Mouse (Mus musculus) telencephalon, adult 2 months (tissue): ENCODE results near the gene Smad6.

Source experiments
- DNase-seq: peaks from one replicate; pipeline ENCODE4 v3.0.0-alpha.2; 2011; ENCODE audit warnings: low read depth, low spot score

Gene Smad6

DNA sequence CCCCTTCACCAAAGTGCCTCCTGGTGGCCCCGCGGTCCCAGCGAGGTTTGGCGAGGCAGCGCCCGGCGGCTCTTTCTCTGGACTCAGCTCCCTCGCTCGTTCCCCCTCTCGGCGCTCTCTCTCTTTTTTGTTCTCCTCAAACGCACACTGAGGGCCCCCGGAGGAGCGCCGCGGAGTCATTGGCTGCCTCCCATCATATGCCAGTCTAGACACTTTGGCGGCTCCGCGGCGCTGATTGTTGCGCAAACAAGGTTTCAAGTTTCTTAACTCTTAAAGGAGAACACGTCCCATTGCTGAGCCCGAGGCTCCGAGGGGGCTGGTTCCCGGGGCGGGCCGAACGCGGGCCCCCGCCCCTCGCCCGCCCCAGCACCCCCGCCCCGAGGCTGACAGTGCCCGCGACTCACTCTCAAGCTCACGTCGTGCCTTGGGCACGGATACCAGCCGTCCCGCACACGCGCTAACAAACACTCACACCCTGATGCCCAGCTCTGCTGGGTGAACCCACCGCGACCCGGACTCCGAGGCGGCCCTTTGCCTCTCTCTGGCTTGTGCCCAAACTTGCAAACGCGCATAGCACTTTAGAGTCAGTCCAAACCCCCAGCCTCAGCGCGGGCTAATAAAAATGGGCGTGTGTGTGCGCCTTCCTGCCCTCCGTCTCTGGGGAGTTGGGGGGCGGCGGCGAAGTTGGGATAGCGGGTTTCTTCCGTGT is at the start of gene Smad6:
Gene Smad6 (minus strand): TSS at position 207 of the 709 bp plus-strand sequence.
- peak; percentile 8 for DNase-seq

DNA sequence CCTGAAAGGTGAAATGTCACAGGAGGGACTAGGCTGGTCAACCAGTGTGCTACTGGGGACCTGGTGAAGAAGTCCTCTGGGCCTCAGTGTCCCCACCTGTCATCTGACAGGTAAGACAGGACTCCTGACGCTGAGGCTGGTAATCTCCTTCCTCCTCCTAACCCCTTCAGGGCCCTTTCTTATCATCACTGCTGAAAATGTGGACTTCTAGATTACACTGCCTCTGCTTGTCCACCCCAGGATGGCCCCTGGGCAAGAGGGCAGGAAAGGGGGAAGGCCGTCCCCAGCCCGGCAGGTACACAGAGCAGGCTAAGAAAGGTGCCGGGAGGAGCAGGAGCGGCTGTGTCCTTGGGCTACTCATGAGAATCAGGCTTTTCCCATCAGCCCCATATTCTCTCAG is 48.8 kb upstream of the Smad6 start:
- no peak for DNase-seq

DNA sequence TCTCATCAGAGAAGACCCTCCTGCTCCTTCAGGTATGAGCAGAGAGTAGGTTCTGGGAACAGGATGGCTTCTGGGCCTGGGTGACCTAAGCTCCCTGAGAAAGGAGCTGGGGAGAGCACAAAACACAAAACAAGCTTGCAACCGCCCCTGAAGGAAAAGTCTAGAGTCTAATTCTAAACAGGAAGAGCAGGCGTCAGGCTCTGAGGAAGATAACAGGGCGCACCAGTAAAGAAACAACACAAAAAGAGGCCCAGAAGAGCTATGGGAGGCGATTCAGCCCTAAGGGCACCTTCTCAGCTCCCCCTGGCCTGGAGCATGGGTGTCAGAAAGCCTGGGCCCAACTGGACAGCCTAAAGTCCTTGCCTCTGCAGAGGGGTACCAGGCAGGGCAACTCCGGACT is 47.3 kb upstream of the Smad6 start:
- no peak for DNase-seq

DNA sequence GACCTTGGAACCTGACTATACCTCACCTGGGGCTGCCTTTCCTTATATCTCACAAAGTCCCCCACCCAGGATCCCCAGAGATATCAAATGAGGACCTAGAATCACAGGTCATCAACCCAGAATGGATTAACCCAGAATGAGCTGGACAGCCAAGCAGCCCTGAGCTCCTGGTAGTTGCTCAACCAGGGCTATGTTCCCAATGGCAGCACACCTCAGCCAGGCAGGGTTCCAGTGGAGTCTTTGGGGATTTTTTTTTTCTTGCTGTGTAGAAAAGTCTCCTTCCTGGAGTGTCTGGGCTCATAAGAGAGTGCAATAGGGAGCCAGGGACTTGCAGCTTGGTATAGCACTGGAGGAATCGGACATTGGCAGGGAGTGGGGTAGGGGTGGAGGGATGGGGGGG is 46.7 kb upstream of the Smad6 start:
- DNase-seq = no peak

DNA sequence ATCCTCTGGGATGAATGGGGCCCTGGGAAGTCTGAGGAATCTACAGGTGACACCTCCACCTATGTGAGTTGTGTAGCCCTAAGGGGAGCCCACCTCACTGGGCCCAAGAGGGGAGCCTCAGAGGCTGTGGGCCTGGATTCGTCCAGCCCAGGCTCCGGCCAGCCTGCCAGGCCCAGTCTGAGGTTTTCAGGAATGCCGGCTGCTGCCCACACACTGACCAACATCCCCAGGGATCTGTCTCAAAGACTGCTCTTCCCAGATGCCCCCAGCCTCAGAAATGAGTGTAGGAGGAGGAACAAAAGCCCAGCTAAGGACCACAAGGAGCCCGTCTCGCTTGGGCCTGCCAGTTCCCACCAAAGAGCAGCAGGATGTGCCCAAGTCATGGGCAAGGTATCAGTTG is 45.9 kb upstream of the Smad6 start:
- no peak for DNase-seq

DNA sequence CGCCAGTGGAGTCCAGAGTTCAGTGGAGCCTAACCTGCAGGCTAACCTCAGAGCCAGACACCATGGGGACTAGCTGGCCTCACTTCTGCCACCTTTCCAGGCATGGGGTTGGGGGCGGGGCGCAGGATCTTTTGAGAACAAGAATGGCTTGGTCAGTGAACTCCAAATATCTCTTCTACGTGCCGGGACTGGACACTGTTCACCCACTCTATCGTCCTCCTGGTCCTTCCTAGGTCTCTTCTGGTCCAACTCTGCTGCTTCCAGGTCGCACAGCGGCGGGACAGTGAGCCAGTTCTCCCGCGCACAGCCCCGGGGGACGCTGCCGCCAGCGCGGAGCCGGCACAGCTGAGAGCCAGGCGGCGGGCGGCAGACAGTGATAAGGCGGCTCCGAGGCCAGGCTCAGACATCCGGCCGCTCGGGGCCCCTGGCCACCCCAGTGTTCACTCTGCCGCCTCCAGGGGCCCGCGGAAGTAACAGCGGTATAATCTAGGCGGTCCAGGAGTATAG is 38.2 kb upstream of the Smad6 start:
- DNase-seq = no peak

DNA sequence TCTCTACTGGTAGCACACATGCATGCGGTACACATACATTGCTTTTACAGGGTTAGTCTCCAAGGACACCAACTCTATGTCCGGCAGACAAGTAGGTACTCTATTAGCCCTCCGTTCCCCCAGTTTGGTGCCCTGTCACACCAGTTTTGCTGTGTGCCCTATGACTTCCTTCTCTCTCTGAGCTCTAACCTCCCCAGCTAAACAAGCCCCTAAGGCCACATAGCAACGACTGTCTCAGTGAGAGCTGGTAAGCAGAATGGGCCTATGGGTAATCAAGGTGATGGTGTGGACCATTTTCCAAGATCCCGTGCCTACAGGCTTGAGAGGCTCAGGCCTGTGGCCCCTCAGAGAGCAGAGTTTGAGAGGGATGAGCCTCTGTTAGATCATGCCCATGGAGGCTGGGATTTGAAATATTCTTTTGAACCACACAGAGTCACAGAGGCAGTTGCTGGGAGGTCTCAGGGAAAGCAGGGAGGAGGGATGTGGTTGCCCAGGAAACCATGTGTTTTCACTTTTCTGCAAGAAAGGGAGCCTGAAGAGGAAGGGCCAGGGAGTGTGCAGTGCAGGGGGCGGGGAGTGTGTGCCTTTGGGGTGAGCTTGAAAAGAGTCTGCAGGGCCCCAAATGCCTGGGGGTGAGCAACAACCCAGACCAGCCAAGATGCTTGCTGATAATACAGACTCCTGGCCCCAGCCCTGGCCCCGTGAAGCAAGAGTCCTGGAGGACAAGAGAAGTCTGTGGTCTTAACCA is 36.2 kb upstream of the Smad6 start:
- DNase-seq = peak; percentile 15

DNA sequence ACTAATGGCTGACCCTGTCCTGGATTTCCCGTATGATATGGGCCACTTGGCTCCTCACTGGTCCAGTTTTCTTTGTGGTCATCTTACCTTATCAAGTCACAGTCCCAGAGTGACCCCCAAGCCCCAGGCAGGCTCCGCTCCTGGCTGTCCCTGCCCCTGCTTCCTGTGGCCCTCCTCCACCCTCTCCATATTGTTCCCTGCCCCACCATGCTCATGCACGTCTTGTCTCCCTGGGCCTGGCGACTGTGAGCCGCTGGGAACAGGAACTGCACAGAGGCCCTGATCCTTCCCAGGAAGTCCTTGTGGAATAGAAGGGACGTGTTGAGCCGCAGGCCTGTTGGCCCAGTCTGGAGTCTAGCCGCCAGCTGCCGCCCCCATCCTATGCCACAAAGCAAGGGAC is 33.3 kb upstream of the Smad6 start:
- DNase-seq = no peak

DNA sequence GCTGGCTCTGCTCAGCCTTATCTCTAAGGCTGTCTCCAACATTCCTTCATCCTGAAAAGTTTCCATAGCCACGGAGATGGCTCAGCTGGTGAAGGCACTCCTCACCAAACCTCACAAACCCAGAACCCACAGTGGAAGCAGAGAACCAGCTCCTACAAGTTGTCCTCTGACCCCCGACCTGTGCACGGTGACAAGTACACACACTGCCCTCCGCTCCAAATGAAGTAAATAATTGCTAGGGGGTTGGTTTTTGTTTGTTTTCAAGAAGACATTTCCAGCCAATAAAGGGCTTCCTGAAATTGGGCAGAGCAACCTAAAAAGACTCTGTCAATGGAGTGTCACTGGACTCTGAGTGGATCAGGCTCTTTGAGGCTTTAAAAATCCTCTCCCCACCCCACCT is 31.9 kb upstream of the Smad6 start:
- DNase-seq = no peak

DNA sequence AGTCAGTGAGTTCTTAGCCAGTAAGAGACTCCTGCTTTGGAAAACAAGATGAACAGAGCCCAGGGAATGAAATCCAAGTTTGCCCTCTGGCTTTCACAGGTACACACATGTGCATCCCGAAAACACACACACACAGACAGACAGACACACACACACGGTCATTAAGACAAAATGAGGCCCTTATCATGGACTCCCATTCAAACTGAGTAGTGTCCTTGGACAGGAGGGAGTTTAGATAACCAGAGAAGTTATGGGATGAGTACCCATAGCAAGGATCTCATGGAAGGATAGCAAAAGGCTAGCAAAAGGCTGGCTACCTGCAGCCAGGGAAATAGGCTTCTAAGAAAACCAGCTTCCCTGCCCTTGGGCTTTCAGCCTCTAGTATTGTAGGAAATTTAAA is 29.4 kb upstream of the Smad6 start:
- no peak for DNase-seq

DNA sequence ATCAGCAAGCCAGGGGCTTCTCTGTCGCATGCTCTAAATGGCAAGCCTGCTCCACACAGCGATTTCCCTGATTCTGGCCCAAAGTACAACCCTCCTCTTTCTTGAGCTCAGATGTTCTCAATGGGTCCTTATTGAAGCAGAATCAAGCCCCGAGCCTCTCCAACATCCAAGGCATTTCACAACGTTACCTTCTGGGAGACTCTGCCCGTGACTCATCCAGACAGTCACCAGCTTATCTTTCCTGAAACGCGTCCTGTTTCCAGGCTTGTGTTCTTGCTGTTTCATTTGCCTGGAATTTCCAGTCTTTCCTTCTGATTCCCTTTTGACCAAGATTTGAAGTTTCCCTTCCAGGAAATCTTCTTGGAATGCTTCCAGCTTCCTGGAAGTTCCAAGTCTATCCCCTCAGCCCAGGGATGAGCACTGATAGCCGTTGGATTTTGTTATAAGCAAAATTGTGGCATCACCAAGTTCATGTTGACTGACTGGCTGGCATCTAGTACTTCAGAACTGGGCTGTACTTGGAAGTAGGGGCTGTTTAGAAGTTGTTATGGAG is 28.7 kb upstream of the Smad6 start:
- no peak for DNase-seq

DNA sequence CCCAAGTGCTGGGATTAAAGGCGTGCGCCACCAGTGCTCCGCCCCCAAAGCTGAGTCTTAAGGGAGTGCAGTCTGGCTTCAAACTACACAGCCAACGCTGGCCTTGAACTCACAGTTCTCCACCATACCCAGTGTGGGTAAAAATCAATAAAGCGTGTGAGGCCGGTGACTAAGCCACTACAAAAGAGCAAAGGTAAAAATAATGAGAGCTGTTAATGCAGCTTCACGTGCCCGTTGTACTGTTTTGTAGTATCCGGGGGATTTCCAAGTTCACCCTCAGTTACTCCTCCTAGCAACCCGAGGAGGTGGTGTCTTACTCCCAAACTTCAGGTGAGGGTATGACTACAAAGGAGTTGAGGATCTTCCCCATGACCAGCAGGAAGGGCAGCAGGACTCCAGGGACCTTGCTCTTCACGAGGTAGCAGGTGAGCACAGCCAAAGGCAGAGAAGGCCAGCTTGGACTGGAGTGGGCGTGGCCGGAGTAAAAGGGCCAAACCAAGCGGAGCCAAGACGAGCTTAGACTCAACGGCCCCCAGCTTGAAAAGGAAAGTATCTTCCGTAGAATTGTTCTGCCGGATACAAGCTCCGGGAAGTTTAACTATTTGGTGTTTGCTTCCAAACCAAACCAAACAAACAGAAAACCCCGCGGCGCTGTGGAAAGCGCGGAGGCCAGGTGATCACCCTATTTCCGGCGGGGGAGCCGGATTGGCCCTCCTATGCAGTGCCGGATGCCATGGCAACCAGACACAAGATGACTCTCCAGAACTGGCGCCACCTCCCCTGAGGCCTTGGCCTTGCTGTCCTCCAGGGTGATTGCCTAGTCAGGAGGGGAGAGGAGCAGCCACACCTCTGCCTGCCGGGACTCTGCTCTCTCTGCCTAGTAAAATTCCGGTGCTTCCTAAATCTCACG is 27.9 kb upstream of the Smad6 start:
- DNase-seq = peak; percentile 19

DNA sequence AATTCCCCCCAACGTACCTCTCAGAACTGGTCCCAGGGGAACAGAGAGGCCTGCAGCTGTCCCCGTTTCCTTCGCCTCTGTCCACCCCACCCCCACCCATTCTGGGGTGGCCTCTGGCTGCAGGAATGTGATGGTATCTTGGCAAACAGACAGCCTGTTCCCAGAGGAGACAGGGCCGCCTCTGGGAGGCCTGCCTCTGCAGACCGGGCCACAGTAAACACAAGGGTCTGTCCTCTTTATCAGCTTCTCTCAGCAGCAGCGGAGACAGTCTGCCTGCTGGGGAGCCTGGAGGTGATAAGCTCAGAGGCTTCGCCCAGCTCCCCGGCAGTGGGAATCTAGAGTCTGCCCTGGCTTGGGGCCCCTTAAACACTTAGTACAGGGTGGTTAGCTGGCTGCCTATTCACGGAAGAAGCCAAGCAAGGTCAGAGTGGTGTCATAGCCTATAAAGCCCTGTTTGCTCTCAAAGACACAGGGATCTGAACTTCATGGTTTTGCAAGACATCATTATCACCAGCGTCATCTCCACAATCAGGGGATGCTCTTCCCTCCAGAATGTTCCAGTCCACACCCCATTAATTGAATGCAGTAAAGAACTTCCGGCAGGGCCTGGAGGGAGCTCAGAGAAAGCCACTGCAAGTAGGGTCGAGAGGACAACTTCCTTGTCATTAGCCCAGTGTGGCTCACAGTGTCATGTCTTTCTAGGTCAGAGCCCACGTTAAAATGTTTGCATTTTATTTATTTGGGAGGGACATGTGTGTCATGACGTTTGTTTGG is 23.4 kb upstream of the Smad6 start:
- no peak for DNase-seq

DNA sequence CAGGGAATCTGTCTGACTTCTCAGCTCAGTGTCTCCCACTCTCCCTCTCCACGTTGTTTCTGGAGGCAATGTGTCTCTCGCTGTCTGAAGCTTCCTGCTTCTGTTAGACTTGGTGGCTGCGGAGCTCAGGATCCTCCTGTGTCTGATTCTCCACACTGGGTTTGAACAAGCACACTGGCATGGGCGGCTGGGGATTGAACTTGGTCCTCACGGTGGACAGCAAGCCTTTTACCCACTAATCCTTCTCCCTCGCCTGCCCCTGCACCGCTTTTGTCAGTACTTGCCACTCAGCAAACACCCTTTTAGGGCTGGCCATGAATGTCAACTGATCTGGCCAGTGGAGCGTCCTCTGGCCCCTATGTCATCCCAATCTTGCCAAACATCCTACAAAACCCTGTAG is 22.5 kb upstream of the Smad6 start:
- no peak for DNase-seq

DNA sequence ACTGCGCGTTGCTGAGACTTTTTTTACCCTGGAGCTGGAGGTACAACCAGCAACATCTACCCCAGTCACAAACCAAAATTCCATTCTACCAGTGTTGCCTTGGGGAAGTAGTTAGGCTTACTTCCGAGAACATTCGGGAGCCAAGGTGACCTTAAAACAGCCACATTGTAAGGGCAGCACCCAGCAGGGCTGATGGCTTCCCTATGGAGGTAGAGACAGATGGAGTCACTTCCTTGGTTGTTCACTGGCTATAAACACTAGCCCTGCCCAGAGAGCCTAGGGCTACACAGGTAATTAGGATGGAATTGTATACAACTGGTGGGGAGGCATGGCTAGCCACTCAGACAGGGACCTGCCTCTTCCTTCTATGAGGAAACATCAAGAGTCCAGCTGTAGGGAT is 21.1 kb upstream of the Smad6 start:
- no peak for DNase-seq

DNA sequence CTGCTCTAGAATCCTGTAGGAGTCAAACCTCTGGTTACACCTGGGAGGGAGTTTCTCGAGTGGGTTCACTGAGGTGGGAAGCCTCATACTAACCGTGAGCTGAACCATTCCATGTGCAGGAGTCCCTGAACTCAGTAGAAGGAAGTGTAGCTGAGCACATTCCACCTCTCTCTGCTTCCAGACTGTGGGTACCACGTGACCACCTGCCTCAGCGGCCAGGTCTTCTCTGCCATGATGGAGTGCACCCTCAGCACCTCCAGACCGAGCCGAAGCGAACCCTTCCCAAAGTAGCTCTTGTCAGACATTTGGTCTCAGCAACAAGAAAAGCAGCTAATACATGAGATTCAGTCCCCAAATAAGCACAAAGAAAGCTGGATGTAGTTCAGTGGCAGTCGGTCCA is 20.4 kb upstream of the Smad6 start:
- no peak for DNase-seq

DNA sequence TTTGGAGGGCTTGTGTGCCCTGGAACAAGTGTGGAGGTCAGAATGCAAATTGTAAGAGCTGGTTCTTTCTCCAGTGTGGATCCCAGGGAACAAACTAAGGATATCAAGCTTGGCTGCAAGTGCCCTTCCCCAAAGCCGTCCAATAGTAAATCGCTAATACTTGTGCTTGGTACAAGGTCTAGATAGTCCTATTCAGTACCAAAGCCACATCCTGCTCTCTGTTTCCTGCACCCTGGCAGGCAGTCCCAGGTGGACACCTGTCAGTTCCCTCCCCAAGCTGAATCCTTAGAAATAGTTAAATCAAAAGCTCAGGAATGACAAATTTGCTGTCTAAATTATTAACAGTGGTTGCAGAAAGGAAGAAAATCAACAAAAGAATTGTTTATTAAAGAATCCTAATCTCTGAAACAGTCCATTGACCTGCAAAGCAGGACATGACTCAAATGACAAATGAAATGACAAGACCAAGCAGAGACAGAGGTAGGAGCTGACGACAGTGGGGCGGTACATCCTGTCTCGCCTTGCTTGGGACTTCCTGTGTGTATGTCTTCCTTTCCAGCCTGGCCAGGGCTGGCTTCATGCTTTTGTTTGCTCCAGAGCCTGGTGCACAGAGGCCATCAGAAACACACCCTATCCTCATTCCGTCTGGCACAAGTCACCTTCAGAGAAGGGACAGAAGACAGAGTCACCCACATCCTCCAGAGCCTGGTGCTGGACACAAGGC is 8.2 kb upstream of the Smad6 start:
- no peak for DNase-seq

DNA sequence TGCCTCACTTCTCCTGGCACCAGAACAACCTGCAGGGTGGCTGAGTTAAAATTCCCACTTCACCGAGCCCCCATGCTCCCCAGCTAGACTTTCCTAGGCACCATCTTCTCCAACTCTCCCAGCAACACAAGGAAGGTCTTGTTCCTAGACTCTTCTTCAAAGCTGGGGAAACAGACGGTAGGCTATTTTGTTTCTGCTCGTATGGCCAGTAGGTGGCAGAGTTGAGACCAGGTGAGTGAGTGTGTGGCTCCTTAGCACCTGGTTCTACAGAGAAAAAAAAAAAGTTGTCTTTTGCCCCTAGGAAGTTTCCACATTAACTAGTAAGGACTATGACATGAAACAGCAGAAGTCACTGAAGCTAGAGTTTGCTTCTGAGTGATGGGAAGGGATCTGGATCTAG is 3.7 kb upstream of the Smad6 start:
- no peak for DNase-seq

DNA sequence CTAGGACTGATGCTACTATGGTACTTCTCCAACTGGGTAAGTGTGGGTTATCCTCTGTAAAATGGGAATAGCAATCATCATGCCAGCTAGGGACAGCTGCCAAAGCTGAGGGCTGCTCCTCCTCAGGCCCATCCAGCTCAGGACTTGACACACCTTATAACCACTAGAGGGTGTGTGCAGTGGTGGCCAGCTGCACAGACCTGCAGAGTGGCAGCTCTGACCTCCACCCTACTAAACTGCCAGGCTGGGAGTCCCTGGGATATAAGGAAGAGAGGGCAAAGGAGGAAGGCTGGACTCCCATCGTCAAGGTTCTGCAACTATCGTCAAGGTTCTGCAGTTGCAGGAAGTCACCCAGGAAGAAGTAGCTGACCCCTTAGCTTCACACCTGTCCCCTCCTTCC is 3.1 kb upstream of the Smad6 start:
- DNase-seq = no peak

DNA sequence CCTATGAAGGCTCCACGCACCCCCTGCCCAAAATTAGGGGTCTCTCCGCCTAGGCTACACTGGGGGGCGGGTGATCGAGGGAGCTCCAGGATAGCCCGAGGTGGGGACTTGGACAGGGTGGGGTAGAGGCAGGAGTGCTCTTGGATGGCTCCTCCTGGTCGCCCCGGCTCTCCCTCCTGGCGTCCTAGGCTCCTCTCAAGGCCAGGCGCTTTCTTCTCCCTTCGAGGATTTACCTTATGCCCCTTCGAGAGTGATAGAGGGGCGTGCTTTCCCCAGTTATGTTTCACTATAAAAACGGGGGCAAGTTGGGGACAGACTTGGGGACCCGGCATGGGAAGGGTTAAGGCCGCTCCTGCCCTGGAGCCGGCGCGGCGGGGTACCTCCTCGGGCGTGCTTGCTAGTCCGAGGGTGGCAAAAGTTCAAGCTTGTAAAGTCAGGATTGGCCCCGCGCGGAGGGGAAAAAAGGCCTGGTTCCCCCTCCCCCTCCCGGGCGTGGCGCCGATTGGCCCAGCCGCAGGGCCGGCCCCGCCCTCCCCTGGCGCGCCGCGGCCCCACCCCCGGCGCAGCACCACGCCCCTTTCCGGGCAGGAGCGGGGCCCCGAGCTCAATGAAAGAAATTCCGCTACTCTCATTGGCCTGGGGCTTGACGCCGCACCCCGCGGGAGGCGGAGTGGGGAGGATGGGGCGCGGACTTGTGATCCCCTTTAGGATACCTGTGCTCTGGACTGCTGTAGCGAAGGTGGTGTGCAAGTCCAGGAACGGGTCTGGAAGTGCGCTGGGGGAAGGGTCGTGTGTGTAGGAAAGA is 905 bp upstream of the Smad6 start:
- DNase-seq = peak; percentile 11
